Mouse (Mus musculus): ENCODE data around the gene Abca7. TPM values are rescaled to one million over a fixed set of nuclear protein-coding genes. Genes with fewer than 3 reads are reported as not detected.

Gene Abca7
- total RNA-seq, 1 experiment from 2014 or later: 29.1 TPM

- no peak for DNase-seq
These were observed 22.2 kb upstream of the Abca7 start for GRCm38 (mm10) chr10:79974087-79974486.

- DNase-seq: no peak
These were observed 21.6 kb upstream of the Abca7 start for GRCm38 (mm10) chr10:79974668-79975067.

- DNase-seq: no peak
These were observed 20.1 kb upstream of the Abca7 start for GRCm38 (mm10) chr10:79976071-79976721.

- no peak for DNase-seq
These were observed 19.6 kb upstream of the Abca7 start for GRCm38 (mm10) chr10:79976722-79977107.

- DNase-seq: no peak
These were observed 19.0 kb upstream of the Abca7 start for GRCm38 (mm10) chr10:79977324-79977723.

GRCm38 (mm10) chr10:79978061-79978460, 18.2 kb upstream of the Abca7 start:
- no peak for DNase-seq

GRCm38 (mm10) chr10:79979401-79980155, 16.7 kb upstream of the Abca7 start:
- DNase-seq: no peak

- no peak for DNase-seq
These were observed 13.1 kb upstream of the Abca7 start for GRCm38 (mm10) chr10:79983205-79983604.

GRCm38 (mm10) chr10:79983670-79984069, 12.6 kb upstream of the Abca7 start:
- peak; percentile 70 for DNase-seq

- DNase-seq: peak; percentile 90
These were observed 12.0 kb upstream of the Abca7 start, which contains the start of gene Tmem259 for GRCm38 (mm10) chr10:79984195-79984816. Gene Tmem259, minus strand, starts transcription at chr10:79984330.

GRCm38 (mm10) chr10:79984871-79985270, 11.4 kb upstream of the Abca7 start:
- DNase-seq: peak; percentile 87

- DNase-seq: no peak
These were observed 10.7 kb upstream of the Abca7 start for GRCm38 (mm10) chr10:79985334-79986231.

- DNase-seq: peak; percentile 76
These were observed 9.9 kb upstream of the Abca7 start for GRCm38 (mm10) chr10:79986232-79986878.

GRCm38 (mm10) chr10:79986963-79987362, 9.3 kb upstream of the Abca7 start:
- peak; percentile 85 for DNase-seq

- no peak for DNase-seq
These were observed 8.4 kb upstream of the Abca7 start for GRCm38 (mm10) chr10:79987771-79988505.

GRCm38 (mm10) chr10:79988506-79989271, 7.6 kb upstream of the Abca7 start, which contains the start of gene Cnn2:
Gene Cnn2, plus strand, starts transcription at chr10:79988584.
- DNase-seq: peak; percentile 66

GRCm38 (mm10) chr10:79989272-79989786, 7.0 kb upstream of the Abca7 start:
- DNase-seq: no peak

- no peak for DNase-seq
These were observed 6.4 kb upstream of the Abca7 start for GRCm38 (mm10) chr10:79989870-79990269.

GRCm38 (mm10) chr10:79991099-79991498, 5.2 kb upstream of the Abca7 start:
- no peak for DNase-seq

- no peak for DNase-seq
These were observed 4.7 kb upstream of the Abca7 start for GRCm38 (mm10) chr10:79991548-79991947.

Measured in adrenal gland, postnatal 25 days (tissue).